Mouse (Mus musculus) MEL (cell line): ENCODE measurements at regions not wholly inside any gene's neighbourhood (a gene's known extent, or its start where the extent isn't known, plus 50 kb on each side); places are given as distances from the start of the nearest gene placed in this dataset.
A peak's percentile ranks its signal among the peaks of the same experiment; 100 is the strongest.

Experiments
- DNase-seq: peaks from one replicate; pipeline ENCODE4 v3.0.0; 2011; ENCODE audit warnings: low read depth, low spot score
- H3K27ac ChIP-seq: 2 replicates; pipeline ENCODE4 v1.5.1; 2012; ENCODE audit warnings: low read depth, mild to moderate bottlenecking, control low read depth, low read length, moderate library complexity; ENCODE audit not compliant: control insufficient read depth
- H3K27me3 ChIP-seq, 2 experiments: fragments of 150-350 bp in 1 of 2; sonication (generic) in 1 of 2; 2 replicates each; pipeline ENCODE4 v1.6.1; 2012; ENCODE audit warnings: low read length in 2 of 2, mild to moderate bottlenecking in 2 of 2, improper control_type of control experiment in 1 of 2, moderate library complexity in 1 of 2; ENCODE audit not compliant: insufficient read depth in 2 of 2, control insufficient read depth in 1 of 2
- H3K36me3 ChIP-seq, 2 experiments: 2 replicates each; pipeline ENCODE4 v1.6.1; 2012 to 2014; ENCODE audit warnings: low read length in 2 of 2, improper control_type of control experiment in 1 of 2, inconsistent platforms in 1 of 2, mild to moderate bottlenecking in 1 of 2; ENCODE audit not compliant: insufficient read depth in 2 of 2, control insufficient read depth in 1 of 2
- H3K4me1 ChIP-seq, 2 experiments: fragments of 150-350 bp in 1 of 2; sonication (generic) in 1 of 2; 2 replicates each; pipeline ENCODE4 v1.6.1; 2012; ENCODE audit warnings: low read length in 2 of 2, improper control_type of control experiment in 1 of 2, mild to moderate bottlenecking in 1 of 2; ENCODE audit not compliant: insufficient read depth in 2 of 2, control insufficient read depth in 1 of 2
- H3K4me3 ChIP-seq, 2 experiments: fragments of 150-350 bp in 1 of 2; sonication (generic) in 1 of 2; 2 replicates each; pipeline ENCODE4 v1.5.1; 2012; ENCODE audit warnings: low read depth in 2 of 2, low read length in 2 of 2, mild to moderate bottlenecking in 2 of 2, moderate library complexity in 2 of 2, control low read depth in 1 of 2, improper control_type of control experiment in 1 of 2; ENCODE audit not compliant: control insufficient read depth in 1 of 2, insufficient read depth in 1 of 2
- H3K79me2 ChIP-seq: 2 replicates; pipeline ENCODE4 v1.6.1; 2012; ENCODE audit warnings: mild to moderate bottlenecking, low read length, moderate library complexity; ENCODE audit not compliant: control insufficient read depth, poor library complexity, insufficient read depth
- H3K9ac ChIP-seq: 2 replicates; pipeline ENCODE4 v1.6.1; 2012; ENCODE audit warnings: low read depth, mild to moderate bottlenecking, control low read depth, low read length, moderate library complexity; ENCODE audit not compliant: control insufficient read depth, poor library complexity, severe bottlenecking
- H3K9me3 ChIP-seq: fragments of 150-350 bp; sonication (generic); replicated peaks from 2 replicates; pipeline ENCODE4 v1.6.1; 2012; ENCODE audit warnings: mild to moderate bottlenecking, low read length, improper control_type of control experiment, moderate library complexity; ENCODE audit not compliant: insufficient read depth
- CHD1 ChIP-seq: IDR thresholded peaks from 2 replicates; pipeline ENCODE4 v1.6.1; 2012; ENCODE audit warnings: low read depth, mild to moderate bottlenecking, inconsistent platforms, low read length, improper control_type of control experiment
- CHD2 ChIP-seq: IDR thresholded peaks from 2 replicates; pipeline ENCODE4 v1.6.1; 2011; ENCODE audit warnings: low read length, improper control_type of control experiment
- E2F4 ChIP-seq: IDR thresholded peaks from 2 replicates; pipeline ENCODE4 v1.6.1; 2011; ENCODE audit warnings: low read depth, low read length, improper control_type of control experiment, borderline replicate concordance
- ELF1 ChIP-seq: IDR thresholded peaks from 2 replicates; pipeline ENCODE4 v1.6.1; 2014; ENCODE audit warnings: low read depth, mild to moderate bottlenecking, inconsistent platforms, low read length, improper control_type of control experiment, moderate library complexity
- HCFC1 ChIP-seq: IDR thresholded peaks from 2 replicates; pipeline ENCODE4 v1.6.1; 2012; ENCODE audit warnings: low read depth, mild to moderate bottlenecking, inconsistent platforms, low read length, improper control_type of control experiment, moderate library complexity
- MAX ChIP-seq: IDR thresholded peaks from 2 replicates; pipeline ENCODE4 v1.6.1; 2011; ENCODE audit warnings: low read length, improper control_type of control experiment
- MEF2A ChIP-seq: IDR thresholded peaks from 2 replicates; pipeline ENCODE4 v1.6.1; 2014; ENCODE audit warnings: low read depth, mild to moderate bottlenecking, inconsistent platforms, low read length, improper control_type of control experiment; ENCODE audit not compliant: poor library complexity, insufficient replicate concordance, severe bottlenecking; ENCODE audit errors: extremely low read depth
- MYB ChIP-seq: IDR thresholded peaks from 2 replicates; pipeline ENCODE4 v1.6.1; 2011; ENCODE audit warnings: mild to moderate bottlenecking, low read depth, low read length, improper control_type of control experiment
- RAD21 ChIP-seq: IDR thresholded peaks from 2 replicates; pipeline ENCODE4 v1.6.1; 2011; ENCODE audit warnings: mild to moderate bottlenecking, low read depth, low read length, improper control_type of control experiment
- RCOR1 ChIP-seq: IDR thresholded peaks from 2 replicates; pipeline ENCODE4 v1.6.1; 2012; ENCODE audit warnings: low read depth, mild to moderate bottlenecking, inconsistent platforms, low read length, improper control_type of control experiment
- SIN3A ChIP-seq: IDR thresholded peaks from 2 replicates; pipeline ENCODE4 v1.6.1; 2012; ENCODE audit warnings: low read length, improper control_type of control experiment, inconsistent platforms
- SMC3 ChIP-seq: IDR thresholded peaks from 2 replicates; pipeline ENCODE4 v1.6.1; 2011; ENCODE audit warnings: low read depth, low read length, improper control_type of control experiment
- TAL1 ChIP-seq: IDR thresholded peaks from 2 replicates; pipeline ENCODE4 v1.6.1; 2012; ENCODE audit warnings: mild to moderate bottlenecking, inconsistent platforms, low read length, moderate library complexity, mixed read lengths
- TBP ChIP-seq: IDR thresholded peaks from 2 replicates; pipeline ENCODE4 v1.8.0; 2011; ENCODE audit warnings: low read depth, low read length, improper control_type of control experiment
- TCF12 ChIP-seq: IDR thresholded peaks from 2 replicates; pipeline ENCODE4 v1.6.1; 2014; ENCODE audit warnings: low read depth, mild to moderate bottlenecking, inconsistent platforms, low read length, improper control_type of control experiment, moderate library complexity
- UBTF ChIP-seq: IDR thresholded peaks from 2 replicates; pipeline ENCODE4 v1.6.1; 2012; ENCODE audit warnings: low read depth, mild to moderate bottlenecking, inconsistent platforms, low read length, improper control_type of control experiment, moderate library complexity, borderline replicate concordance; ENCODE audit not compliant: insufficient read depth
- USF1 ChIP-seq: IDR thresholded peaks from 2 replicates; pipeline ENCODE4 v1.6.1; 2014; ENCODE audit warnings: low read depth, mild to moderate bottlenecking, inconsistent platforms, low read length, improper control_type of control experiment, moderate library complexity
- ZC3H11A ChIP-seq: IDR thresholded peaks from 2 replicates; pipeline ENCODE4 v1.6.1; 2012; ENCODE audit warnings: low read depth, mild to moderate bottlenecking, inconsistent platforms, low read length, improper control_type of control experiment
- ZKSCAN1 ChIP-seq: IDR thresholded peaks from 2 replicates; pipeline ENCODE4 v1.6.1; 2012; ENCODE audit warnings: low read depth, mild to moderate bottlenecking, inconsistent platforms, low read length, improper control_type of control experiment, moderate library complexity
- ZNF384 ChIP-seq: IDR thresholded peaks from 2 replicates; pipeline ENCODE4 v1.6.1; 2012; ENCODE audit warnings: low read depth, mild to moderate bottlenecking, inconsistent platforms, low read length, improper control_type of control experiment

DNA sequence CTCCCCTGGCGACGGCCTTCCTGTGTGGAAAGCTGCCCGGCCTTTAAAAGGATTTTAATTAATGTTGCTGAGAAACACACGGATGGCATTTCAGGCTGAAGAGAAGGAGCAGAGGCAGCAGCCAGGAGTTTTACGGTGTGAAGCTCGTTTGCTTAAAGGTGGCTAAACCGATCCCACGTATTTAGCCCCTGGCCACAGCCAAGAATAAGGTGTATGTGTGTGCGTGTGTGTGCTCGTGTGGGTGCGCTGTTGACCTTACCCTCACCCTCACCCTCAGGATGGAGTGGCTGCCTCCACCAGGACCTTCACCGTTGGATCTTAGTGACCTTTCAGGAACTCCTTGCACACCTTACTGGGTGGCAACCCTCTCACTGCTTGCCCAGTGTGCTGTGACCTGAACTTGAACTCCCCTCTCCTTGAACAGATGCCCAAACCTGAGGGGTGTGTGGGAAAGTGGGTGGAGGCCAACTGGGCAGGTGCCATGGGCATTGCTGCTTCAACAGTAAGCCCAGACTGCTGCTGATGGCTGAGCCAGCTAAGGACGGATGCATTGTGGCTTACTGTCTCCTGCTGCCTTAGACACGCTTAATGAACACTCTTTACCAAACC lies 78.3 kb downstream of the Asb1 start:
- DNase-seq = no peak
- TF ChIP-seq ZC3H11A (no peak), MEF2A (no peak), UBTF (no peak), TCF12 (no peak), RAD21 (no peak), CHD1 (no peak), MYB (no peak), E2F4 (no peak), ZNF384 (no peak), ELF1 (no peak), TAL1 (no peak), SIN3A (no peak), RCOR1 (no peak), MAX (no peak)
- TF ChIP-seq, all 39 proteins: peak for 0

DNA sequence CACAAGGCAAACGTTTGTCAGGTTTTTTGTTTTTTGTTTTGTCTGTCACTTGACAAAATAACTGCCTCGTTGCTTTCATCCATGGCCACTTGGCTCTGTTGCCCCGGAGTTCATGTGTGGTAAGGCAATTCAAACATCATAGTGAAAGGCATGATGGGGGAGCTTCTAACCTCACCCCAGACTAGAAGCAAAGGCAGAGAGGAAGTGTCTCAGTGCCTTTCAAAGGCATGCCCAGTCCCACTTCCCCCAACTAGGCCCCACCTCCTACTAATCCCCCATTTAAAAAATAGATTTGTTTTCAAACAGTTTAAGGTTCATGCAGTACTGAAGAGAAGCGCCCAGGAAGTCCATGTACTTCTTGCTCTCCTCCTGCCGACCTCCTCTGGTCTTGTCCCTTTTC lies 80.8 kb downstream of the Asb1 start:
- Histone ChIP-seq H3K27ac (no peak overlapping the region), H3K9ac (no peak overlapping the region), H3K4me1 (no peaks in the 10 kb centered on the region), H3K27me3 (no peaks in the 10 kb centered on the region), H3K36me3 (no peaks in the 10 kb centered on the region), H3K79me2 (no peaks in the 10 kb centered on the region), H3K9me3 (no peaks in the 10 kb centered on the region), H3K4me3 (no peak overlapping the region)
- TF ChIP-seq MAX (no peak), CHD1 (no peak), HCFC1 (no peak), RCOR1 (no peak), CHD2 (no peak), ZKSCAN1 (no peak), TBP (no peak), SMC3 (no peak), USF1 (no peak)
- DNase-seq = peak; percentile 11

More for the DNA sequence above, 78.3 kb downstream of the Asb1 start:
- Histone ChIP-seq H3K9ac (no peak overlapping the region), H3K4me1 (no peaks in the 10 kb centered on the region), H3K27ac (no peak overlapping the region), H3K36me3 (no peaks in the 10 kb centered on the region), H3K79me2 (no peaks in the 10 kb centered on the region), H3K27me3 (no peaks in the 10 kb centered on the region), H3K4me3 (no peak overlapping the region), H3K9me3 (no peaks in the 10 kb centered on the region)
